Mouse (Mus musculus) gastrocnemius, postnatal 36 days (tissue): ENCODE measurements around the gene Smyd3. TPM values are rescaled to one million over a fixed set of nuclear protein-coding genes. Genes with fewer than 3 reads are reported as not detected.
A peak's percentile ranks its signal among the peaks of the same experiment; 100 is the strongest.

Experiments
- DNase-seq, 2 experiments: peaks; one replicate each; pipeline ENCODE4 v3.0.0; 2022
- intact Hi-C: fragments of 180-260 bp; cut with DNase I; formaldehyde crosslinking; loops from one replicate; pipeline ENCODE4 v1.15.1; 2025
- total RNA-seq, 2 experiments: library from RNA; stranded (reverse); gene quantifications; 2 replicates each; pipeline ENCODE4 v1.2.3; 2021

Smyd3 gene
- total RNA-seq, 2 experiments from 2014 or later = 3.4 to 4.6 TPM

- intact Hi-C loops = loop anchor here (10.0 kb wide), 1 partner anchor 334 kb away; no protein-coding TSS in a partner anchor
- DNase-seq = no peak
Observed at GRCm38 (mm10) chr1:179141071-179141650, 376.7 kb downstream of the Smyd3 start.

- DNase-seq = no peak
- intact Hi-C loops = no loop called here
Observed at GRCm38 (mm10) chr1:179137145-179137477, 380.7 kb downstream of the Smyd3 start.

GRCm38 (mm10) chr1:179136461-179137144 lies 381.2 kb downstream of the Smyd3 start:
- intact Hi-C loops = no loop called here
- DNase-seq = no peak

- DNase-seq = no peak
- intact Hi-C loops = no loop called here
Observed at GRCm38 (mm10) chr1:179129995-179130394, 387.8 kb downstream of the Smyd3 start.

GRCm38 (mm10) chr1:179126287-179126686 lies 391.6 kb downstream of the Smyd3 start:
- no peak for DNase-seq
- intact Hi-C loops = no loop called here

- intact Hi-C loops = no loop called here
- no peak for DNase-seq
Observed at GRCm38 (mm10) chr1:179122476-179123229, 395.2 kb downstream of the Smyd3 start.

GRCm38 (mm10) chr1:179120217-179120966 lies 397.4 kb downstream of the Smyd3 start:
- no peak for DNase-seq
- intact Hi-C loops = no loop called here

GRCm38 (mm10) chr1:179118673-179119072 lies 399.2 kb downstream of the Smyd3 start:
- intact Hi-C loops = no loop called here
- no peak for DNase-seq

- intact Hi-C loops = no loop called here
- no peak for DNase-seq
Observed at GRCm38 (mm10) chr1:179116729-179117663, 400.8 kb downstream of the Smyd3 start.

- intact Hi-C loops = no loop called here
Observed at GRCm38 (mm10) chr1:179114833-179115495, 402.9 kb downstream of the Smyd3 start.

GRCm38 (mm10) chr1:179114385-179114784 lies 403.5 kb downstream of the Smyd3 start:
- DNase-seq = no peak
- intact Hi-C loops = no loop called here

More at GRCm38 (mm10) chr1:179114833-179115495, 402.9 kb downstream of the Smyd3 start:
- DNase-seq = no peak

GRCm38 (mm10) chr1:179108759-179109158 lies 409.1 kb downstream of the Smyd3 start:
- DNase-seq = no peak
- intact Hi-C loops = loop anchor here (10.0 kb wide), 1 partner anchor 94 kb away; no protein-coding TSS in a partner anchor

- DNase-seq = no peak
- intact Hi-C loops = loop anchor here (10.0 kb wide), 1 partner anchor 93 kb away; no protein-coding TSS in a partner anchor
Observed at GRCm38 (mm10) chr1:179107761-179108694, 409.8 kb downstream of the Smyd3 start.

- peak; percentile 40 to 43 for DNase-seq
- intact Hi-C loops = loop anchor here (10.0 kb wide), 1 partner anchor 92 kb away; no protein-coding TSS in a partner anchor
Observed at GRCm38 (mm10) chr1:179107211-179107610, 410.6 kb downstream of the Smyd3 start.

GRCm38 (mm10) chr1:179106702-179107145 lies 411.1 kb downstream of the Smyd3 start:
- intact Hi-C loops = loop anchor here (10.0 kb wide), 1 partner anchor 92 kb away; no protein-coding TSS in a partner anchor
- DNase-seq = no peak

- intact Hi-C loops = loop anchor here (10.0 kb wide), 1 partner anchor 91 kb away; no protein-coding TSS in a partner anchor
- DNase-seq = no peak
Observed at GRCm38 (mm10) chr1:179106103-179106701, 411.6 kb downstream of the Smyd3 start.

GRCm38 (mm10) chr1:179104447-179104846 lies 413.4 kb downstream of the Smyd3 start:
- intact Hi-C loops = loop anchor here (10.0 kb wide), 1 partner anchor 90 kb away; no protein-coding TSS in a partner anchor
- DNase-seq = no peak
